Mouse (Mus musculus) olfactory bulb, adult 2 months (tissue): Measurements from ENCODE around the gene Gm26965. TPM values are rescaled to one million over a fixed set of nuclear protein-coding genes. Genes with fewer than 3 reads are reported as not detected.

Experiments
- H3K27ac ChIP-seq: fragments of 200-500 bp; 2 replicates; pipeline ENCODE4 v1.5.1; 2012; ENCODE audit warnings: low read depth, low read length; ENCODE audit not compliant: insufficient read depth
- H3K4me1 ChIP-seq: fragments of 200-500 bp; 2 replicates; pipeline ENCODE4 v1.6.1; 2012; ENCODE audit warnings: low read length; ENCODE audit not compliant: control insufficient read depth, insufficient read depth
- H3K4me3 ChIP-seq: fragments of 200-500 bp; 2 replicates; pipeline ENCODE4 v1.5.1; 2012; ENCODE audit warnings: mild to moderate bottlenecking, low read depth, low read length, moderate library complexity; ENCODE audit not compliant: insufficient read depth
- CTCF ChIP-seq: fragments of 200-500 bp; IDR thresholded peaks from 2 replicates; pipeline ENCODE4 v1.5.1; 2012; ENCODE audit warnings: low read depth, mild to moderate bottlenecking, low read length, moderate library complexity; ENCODE audit not compliant: insufficient read depth
- POLR2A ChIP-seq: fragments of 200-500 bp; IDR thresholded peaks from 2 replicates; pipeline ENCODE4 v1.6.1; 2012; ENCODE audit warnings: mild to moderate bottlenecking, low read depth, low read length, moderate library complexity; ENCODE audit not compliant: insufficient read depth
- WGBS: fragments of 180-500 bp; shearing (Covaris S2); methylation state at CpG from one replicate; pipeline ENCODE4 v1.1.7; 2018; 5-methylcytosine and 5-hydroxymethylcytosine counted together
- polyA plus RNA-seq: library from polyadenylated mRNA; stranded (reverse); fragments of >200 nt; gene quantifications from 2 replicates; pipeline ENCODE4 v1.2.4, GENCODE M21; 2012; ENCODE audit warnings: low replicate concordance; ENCODE audit not compliant: missing spikeins, insufficient read depth, insufficient read length

Gm26965 gene
- not detected in 2 replicates for polyA plus RNA-seq

DNA sequence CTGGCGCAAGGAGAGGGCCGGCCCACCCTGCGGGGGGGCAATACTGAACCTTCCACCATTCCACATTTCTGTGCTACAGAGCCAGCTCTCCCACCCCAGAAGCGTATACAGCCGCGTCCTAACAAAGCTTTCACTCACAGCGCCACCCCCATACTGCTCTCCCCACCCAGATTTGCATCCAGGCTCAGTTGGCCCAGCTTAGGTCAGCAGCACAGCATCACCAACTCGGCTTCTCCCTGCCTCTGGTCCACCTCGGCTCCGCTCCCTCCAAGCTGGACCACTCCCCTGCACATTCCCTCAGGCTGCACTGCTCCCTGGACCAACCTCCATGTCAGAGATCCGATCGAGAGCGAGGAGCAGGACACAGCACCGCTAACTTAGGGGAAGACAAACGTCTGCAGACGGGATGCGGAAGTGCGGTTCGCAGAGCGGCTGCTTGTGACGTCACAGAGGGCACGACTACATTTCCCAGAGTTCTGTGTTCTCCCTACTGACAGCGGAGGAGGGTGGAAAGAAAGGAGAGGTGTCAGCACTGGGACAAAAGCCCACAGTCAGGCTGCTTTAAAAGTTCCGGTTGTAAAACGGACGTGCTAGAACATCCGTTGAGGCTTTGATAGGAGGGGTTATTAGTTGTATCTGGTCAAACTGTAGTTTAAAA is at the start of gene Gm26965, which contains the start of gene Zfp87:
TSS of gene Gm26965 (minus strand) at position 399 of the 658 bp plus-strand sequence.
TSS of gene Zfp87 (minus strand) at position 425 of the 658 bp plus-strand sequence.
- WGBS: under 1% methylated on average over 27 of the region's 27 CpGs

DNA sequence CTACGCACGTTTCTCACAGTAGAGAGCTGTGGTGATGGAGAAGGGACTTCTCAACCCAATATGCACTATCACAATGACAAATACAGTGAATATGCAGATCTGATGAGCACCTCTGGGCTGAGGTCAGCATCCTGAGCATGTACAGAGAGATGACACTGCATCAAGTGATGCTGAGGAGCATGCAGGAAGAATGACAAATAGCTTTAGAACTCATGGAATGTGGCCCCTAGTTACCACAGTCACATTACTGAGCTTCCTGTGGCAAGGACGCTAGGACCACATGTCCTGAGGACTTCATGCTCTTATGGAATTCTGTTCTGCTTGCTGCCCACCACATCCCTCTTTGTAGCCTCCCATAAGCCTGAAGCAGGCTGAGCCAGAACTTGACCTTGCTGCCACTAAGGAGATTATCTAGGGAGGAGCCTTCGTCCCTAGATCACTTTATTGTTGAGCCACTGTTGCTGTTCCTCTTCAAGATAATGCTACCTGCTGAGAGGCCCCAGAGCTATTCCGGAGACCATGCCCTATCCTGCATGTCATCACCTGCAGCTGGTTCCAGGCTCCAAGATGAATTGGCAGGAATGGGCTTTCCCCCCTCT is 46.7 kb upstream of the Gm26965 start:
- Histone ChIP-seq H3K4me1 (no peaks in the 10 kb centered on the region), H3K27ac (no peak overlapping the region), H3K4me3 (no peak overlapping the region)
- TF ChIP-seq CTCF (no peak), POLR2A (no peak)
- WGBS: 77% methylated on average over 5 of the region's 5 CpGs

More for the DNA sequence above, at the start of gene Gm26965, which contains the start of gene Zfp87:
- Histone ChIP-seq H3K4me3 (peak within 1 kb of the TSS; percentile 78), H3K27ac (no peak within 1 kb of the TSS), H3K4me1 (no peaks in the 10 kb centered on the region)
- TF ChIP-seq POLR2A (peak; percentile 68), CTCF (no peak)

DNA sequence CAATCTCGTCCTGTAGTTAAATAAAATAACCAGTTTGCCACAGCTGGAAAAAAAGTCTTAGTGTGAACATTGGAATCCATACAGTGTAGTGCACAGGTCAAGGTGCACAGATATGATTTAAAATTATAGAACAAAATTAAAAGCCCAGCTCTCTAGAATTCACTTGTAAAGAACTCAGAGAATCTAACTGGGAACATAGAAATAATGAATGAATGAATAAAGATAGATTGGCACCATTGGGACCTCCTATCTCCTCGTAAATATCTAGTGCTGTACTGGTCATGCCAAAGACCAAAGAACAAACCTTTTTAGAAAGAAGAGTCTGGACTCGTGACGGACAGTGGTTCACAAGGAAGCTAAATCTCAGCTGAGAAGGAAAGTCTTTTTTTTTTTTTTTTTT is 27.8 kb upstream of the Gm26965 start, which contains the start of gene Zfp748:
TSS of gene Zfp748 (minus strand) at position 101 of the 400 bp plus-strand sequence.
- WGBS: 63% methylated on average over 4 of the region's 4 CpGs
- H3K27ac ChIP-seq: peak within 1 kb of the TSS; percentile 62; the same call in 1 of the 2 replicates
- peak within 1 kb of the TSS; percentile 91 for H3K4me3 ChIP-seq
- H3K4me1 ChIP-seq: no peaks in the 10 kb centered on the region
- TF ChIP-seq POLR2A (no peak), CTCF (no peak)

DNA sequence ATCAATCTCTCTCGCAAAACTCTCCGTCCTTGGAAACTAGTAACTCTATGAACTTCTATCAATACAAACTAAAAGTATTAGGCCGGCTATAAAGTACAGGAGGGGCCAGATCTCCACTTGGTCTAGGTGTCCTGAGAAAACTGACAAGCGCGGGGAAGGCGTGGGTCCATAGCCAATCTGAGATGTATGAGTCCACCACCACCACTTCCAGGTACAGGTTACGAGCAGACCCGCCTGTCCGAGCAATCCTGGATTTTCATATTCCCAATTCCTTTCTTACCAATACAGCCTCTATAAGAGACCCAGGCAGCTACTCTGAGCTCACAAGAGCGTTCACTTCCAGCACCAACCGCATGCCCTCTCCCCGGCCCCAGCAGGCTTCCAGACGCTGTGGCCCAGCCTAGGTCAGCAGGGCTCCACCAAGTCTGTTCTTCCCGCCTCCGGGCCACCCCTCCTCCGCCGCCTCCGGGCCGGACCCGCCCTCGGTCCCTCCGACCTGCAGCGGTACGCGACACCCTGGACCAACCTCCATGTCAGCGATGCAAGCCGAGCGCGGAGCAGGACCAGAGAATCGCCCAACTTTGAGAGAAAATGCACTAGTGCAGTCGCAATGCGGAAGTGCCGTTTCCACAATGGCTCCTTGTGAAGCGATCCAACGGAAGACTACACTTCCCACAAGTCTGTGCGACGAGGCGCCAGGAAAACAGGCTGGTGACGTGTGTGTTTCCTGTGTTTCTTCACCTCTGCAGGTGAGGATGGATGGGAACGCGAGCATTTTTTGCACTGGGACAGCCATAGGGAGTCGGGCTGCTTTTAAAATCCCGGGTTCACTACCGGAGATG is 26.8 kb upstream of the Gm26965 start:
- TF ChIP-seq CTCF (no peak), POLR2A (0 out of 2 replicates have a peak, but pooled peaks have one; percentile 50)
- Histone ChIP-seq H3K27ac (peak overlapping the region; percentile 62; the same call in 1 of the 2 replicates), H3K4me3 (peak overlapping the region; percentile 91), H3K4me1 (no peaks in the 10 kb centered on the region)
- under 1% methylated on average over 44 of the region's 44 CpGs for WGBS

DNA sequence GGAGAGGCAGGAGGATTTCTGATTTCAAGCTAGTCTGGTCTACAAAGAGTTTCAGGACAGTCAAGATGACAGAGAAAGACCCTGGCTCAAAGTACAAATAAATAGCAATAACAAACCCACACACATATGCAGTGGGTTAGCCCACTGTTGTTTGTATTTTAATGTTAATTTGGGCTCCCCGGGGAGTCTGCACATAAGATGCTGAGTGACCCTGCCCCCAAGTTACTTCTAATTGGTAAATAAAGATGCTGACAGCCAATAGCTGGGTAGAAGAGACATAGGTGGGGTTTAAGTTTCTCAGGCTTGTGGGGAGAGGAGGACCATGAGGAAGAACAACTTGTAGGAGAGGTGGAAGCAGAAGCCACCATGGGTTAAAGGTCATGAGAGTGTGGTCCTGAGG is 20.0 kb upstream of the Gm26965 start:
- TF ChIP-seq CTCF: no peak
- no peak for TF ChIP-seq POLR2A
- 81% methylated on average over 1 of the region's 1 CpGs for WGBS
- no peak overlapping the region for H3K4me3 ChIP-seq

DNA sequence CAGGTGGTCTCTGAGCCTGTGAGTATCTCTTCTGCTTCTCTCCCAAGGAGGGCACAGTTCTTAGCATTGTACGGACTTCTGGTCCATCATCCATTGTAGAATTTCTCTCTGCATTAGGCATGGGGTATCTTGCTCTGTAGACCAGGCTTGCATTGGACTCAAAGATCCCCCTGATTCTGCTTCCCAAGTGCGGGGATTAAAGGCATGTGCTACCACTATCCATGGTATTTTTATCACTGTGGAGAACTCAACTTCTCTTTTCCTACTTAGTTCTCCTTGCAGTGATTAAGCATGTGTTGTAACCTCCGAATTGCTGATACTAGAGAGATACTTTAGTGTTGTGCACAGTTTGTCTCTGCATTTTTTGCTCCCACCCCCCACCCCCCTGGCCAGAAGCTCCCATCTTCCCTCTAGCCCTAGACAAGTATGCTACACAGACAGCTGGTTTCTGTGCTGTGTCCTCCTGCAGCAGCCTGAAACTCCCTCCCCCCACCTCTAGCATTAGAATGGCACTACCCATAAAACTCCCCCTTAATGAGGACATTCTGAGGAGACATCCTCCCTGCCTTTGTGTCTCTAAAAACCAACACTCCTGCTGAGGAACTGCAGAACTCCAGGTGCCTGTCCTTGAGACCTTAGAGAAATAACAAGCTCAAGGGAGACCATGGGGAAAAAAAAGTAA is 1.2 kb upstream of the Gm26965 start:
- Histone ChIP-seq H3K4me3 (no peak overlapping the region), H3K4me1 (no peaks in the 10 kb centered on the region), H3K27ac (no peak overlapping the region)
- no peak for TF ChIP-seq POLR2A
- no peak for TF ChIP-seq CTCF
- 74% methylated on average over 3 of the region's 3 CpGs for WGBS

More for the DNA sequence above, 20.0 kb upstream of the Gm26965 start:
- H3K27ac ChIP-seq: no peak overlapping the region
- H3K4me1 ChIP-seq: no peaks in the 10 kb centered on the region

DNA sequence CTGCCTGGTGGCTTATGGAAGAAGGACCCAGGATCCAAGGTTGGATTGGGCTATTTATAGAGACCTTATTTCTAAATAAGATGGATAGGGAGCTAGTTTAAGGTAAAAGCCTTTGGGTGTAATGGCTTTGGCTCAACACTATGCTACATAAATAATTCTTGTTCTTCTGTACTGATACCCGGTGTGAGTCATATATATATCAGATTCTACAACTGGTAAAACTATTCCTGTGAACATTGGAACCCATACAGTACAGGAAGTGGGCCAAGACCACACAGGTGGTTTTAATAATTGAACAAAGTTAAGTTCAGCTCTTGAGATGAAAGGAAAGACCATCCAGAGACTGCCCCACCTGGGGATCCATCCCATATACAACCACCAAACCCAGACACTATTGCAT is 25.0 kb downstream of the Gm26965 start:
- Histone ChIP-seq H3K27ac (no peak overlapping the region), H3K4me1 (peaks cover 6% of the 10 kb centered on the region), H3K4me3 (no peak overlapping the region)
- TF ChIP-seq CTCF: no peak
- no peak for TF ChIP-seq POLR2A
- WGBS: 80% methylated on average over 1 of the region's 1 CpGs

DNA sequence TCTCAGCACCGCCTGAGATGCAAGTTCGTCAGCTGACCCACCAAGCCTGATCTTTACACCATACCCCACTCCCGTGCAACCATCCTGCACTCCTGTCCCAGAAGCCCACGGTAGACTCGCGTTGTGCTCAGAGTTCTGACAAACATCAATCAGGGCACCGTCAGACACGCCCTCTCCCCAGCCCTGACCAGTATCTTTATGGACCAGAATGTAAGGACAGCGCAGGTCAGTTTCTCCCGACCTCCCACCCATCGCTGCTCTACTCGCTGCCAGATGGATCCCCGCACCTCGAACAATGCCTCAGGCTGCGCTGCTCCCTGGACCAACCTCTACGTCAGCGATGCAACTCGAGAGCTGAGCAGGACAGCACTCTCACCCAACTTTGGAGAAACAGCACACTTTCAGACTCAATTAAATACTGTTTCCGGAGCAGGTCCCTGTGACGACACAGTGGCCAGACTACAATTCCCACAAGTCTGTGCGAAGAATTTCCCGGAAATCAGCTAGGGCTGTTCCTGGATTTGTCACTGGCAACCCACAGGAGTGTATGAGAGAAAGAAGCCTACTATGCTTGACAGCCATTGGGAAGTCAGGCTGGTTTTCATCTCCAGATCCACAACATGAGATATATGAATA is 25.7 kb downstream of the Gm26965 start, which contains the start of gene Zfp58:
TSS of gene Zfp58 (minus strand) at position 472 of the 636 bp plus-strand sequence.
- peak within 1 kb of the TSS; percentile 85 for H3K4me3 ChIP-seq
- no peak within 1 kb of the TSS for H3K27ac ChIP-seq
- TF ChIP-seq POLR2A: 0 out of 2 replicates have a peak, but pooled peaks have one; percentile 24
- TF ChIP-seq CTCF: no peak
- WGBS: under 1% methylated on average over 22 of the region's 22 CpGs
- peaks cover 6% of the 10 kb centered on the region for H3K4me1 ChIP-seq
